Mouse (Mus musculus) telencephalon, adult 2 months (tissue): Measurements from ENCODE around the gene Atp4a.
"Not testable (repeated sequence)": the region's sequence is repeated elsewhere in the genome, so short reads cannot be mapped to it uniquely, and the experiment has no call there.

ENCODE experiments used
- DNase-seq: peaks from one replicate; pipeline ENCODE4 v3.0.0-alpha.2; 2011; ENCODE audit warnings: low read depth, low spot score

Atp4a gene

DNA sequence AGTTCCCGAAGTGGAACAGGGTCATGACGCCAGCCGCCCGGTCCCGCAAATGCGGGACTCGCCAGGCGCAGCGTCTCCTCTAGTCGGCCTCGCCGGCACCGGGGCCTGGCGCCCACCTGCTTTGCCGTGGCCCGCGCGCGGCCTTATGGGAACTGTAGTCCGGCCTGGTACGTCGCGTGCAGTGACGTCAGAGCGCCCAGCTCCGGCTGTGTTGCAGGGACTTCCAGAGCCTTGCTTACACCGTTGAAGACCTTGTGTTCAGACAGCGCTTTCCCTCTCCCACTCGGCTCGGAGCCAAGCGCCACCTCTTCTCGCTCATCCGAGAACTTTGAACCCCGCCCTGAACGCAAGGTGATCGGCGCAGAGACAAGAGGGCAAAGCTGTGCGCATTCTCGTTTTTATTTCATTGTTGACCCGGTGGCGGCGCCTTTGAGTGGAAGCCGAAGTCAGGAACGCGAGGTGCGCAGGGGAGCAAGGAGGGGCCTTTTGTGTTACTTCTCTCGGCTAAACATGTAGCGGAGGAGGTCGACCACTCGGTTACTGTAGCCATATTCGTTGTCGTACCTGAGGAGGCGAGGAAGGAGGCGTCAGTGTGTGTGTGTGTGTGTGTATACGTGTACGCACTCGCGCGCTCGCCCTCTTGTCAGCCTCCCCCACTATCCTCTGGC is 17.5 kb downstream of the Atp4a start, which contains the start of gene Tmem147:
Tmem147 (minus strand) TSS at position 145 of the 668 bp plus-strand sequence.
- DNase-seq: peak; percentile 92

DNA sequence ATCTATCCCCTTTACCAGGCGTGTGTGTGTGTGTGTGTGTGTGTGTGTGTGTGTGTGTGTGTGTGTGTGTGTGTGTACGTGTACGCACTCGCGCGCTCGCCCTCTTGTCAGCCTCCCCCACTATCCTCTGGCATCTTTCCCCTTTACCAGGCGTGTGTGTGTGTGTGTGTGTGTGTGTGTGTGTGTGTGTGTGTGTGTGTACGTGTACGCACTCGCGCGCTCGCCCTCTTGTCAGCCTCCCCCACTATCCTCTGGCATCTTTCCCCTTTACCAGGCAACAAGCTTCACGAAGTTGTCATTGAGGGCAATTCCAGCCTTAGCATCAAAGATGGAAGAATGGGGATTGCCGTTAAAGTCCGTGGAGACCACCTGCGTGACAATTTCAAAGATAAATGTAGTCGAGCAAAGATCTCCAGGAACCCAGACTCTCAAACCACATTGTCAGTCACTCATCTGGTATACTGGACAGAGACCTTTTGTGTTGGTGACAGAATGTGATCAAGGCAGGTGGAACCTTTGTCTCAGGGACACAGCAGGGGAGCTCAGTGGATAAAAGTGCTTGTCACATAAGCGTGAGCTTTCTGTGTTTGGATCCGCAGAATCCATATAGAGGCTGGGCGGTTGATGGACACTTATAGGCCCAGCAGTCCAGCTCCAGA is 18.2 kb downstream of the Atp4a start:
- DNase-seq: not testable (repeated sequence)

GRCm38 (mm10) chr7:30736211-30736610 is 24.2 kb downstream of the Atp4a start:
- DNase-seq: no peak

DNA sequence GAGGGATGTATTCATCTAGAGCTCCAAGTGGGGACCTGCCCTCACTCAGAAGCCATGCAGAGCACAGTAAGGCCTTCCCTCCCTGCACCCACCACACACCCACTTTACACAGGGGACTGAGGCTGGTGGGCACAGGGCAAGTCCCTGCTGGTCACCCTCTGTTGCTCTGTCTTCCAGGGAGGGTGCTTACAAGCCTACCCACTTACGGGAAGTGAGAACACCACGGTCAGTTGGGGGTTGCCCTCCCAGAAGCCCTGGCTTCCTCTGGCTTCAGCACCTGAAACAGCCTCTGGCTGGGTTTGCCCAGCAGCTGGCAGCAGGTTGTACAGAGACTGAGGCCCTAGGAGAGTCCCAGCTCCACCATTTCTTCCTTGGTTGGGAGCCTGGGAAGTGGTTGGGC is 30.6 kb downstream of the Atp4a start:
- DNase-seq: not testable (repeated sequence)

DNA sequence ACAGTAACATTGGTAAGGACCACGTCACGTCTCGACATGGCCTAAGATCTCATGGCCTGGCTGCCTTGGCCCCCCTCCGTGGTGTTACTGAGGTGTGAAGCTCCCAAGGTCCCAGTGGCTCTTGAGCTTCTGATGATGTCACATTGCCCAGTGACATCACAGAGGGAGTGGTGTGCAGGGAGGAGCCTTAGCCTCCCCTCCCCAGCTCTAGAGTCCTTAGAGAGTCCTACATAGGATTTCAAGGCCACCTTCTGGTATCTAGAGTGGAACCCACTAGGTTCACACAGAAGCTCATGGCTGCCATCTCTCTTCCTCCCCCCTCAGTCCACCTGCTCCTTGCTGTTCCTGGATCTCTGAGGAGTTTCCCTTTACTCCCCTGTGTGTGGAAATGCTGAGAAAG is 31.6 kb downstream of the Atp4a start, which contains the start of gene Gapdhs:
Gapdhs (minus strand) TSS at position 65 of the 400 bp plus-strand sequence.
- DNase-seq: not testable (repeated sequence)

- no peak for DNase-seq
These were observed 32.1 kb downstream of the Atp4a start for GRCm38 (mm10) chr7:30744022-30744598.

DNA sequence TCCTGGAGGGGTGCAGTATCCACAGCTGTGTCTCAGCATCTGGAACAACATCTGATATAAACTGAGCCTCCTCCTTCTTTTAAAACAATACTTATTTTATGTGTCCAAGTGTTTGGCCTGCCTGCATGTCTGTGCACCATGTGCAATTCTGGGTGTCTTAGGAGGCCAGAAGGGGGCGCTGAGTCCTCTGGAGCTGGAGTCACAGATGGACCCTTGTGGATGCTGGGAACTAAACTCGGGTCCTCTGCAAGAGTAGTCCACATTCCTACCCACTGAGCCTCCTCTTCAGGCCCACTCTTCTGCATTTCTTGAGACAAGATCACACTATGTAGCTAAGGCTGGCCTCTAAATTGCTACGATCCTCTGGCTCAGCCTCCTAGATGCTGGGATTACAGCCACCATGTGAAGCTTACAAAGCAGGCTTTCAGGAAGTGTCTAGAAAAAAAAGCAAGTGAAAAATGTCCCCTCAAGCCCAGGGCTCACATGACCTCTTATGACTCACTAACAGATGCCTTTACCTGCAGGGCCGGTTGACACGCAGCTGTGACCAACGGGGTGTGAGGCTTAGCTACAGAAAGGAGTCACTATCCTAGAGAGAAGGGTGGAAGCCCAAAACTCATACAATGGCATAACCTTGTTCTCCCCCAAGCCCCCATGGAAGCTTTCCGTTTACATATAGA is 35.7 kb downstream of the Atp4a start:
- no peak for DNase-seq

DNA sequence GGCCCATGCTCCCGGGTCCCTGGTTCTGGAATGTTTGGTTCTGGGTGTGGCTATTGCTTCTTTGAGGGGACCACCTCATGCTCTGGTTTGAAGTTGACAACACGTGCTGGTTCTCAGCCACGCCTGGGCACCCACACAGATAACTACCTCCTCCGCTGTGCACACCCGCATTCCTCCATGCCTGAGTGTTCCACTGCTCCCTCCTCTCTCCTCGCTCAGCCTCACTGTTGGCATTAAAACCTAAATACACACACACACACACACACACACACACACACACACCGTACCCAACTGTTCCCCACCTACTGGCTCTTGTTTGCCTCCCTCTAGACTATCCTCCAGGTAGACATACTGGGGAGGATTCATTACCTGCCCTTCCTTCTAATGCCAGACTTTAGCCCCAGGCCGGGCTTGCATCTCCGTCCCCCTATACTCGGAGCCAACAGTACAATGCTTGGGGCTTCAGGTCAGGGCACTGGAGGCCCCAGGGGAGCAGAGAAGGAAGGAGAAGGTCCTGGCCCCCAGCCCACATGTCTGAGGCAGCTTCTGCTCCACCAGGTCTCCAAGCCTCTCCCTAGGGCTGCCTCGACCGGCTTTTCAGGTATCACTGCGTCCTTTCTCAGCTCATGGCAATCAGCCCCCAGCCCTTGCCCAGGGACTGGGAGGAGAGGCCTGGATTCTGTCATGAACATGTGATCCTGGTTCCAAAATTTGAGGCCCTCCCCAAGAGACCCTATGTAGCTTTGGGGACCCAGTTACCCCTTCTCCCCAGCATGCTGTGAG is 38.0 kb downstream of the Atp4a start:
- no peak for DNase-seq

- DNase-seq: no peak
These were observed 39.2 kb downstream of the Atp4a start, which contains the start of gene Sbsn for GRCm38 (mm10) chr7:30751086-30751669. Gene Sbsn, plus strand, starts transcription at chr7:30751471.

DNA sequence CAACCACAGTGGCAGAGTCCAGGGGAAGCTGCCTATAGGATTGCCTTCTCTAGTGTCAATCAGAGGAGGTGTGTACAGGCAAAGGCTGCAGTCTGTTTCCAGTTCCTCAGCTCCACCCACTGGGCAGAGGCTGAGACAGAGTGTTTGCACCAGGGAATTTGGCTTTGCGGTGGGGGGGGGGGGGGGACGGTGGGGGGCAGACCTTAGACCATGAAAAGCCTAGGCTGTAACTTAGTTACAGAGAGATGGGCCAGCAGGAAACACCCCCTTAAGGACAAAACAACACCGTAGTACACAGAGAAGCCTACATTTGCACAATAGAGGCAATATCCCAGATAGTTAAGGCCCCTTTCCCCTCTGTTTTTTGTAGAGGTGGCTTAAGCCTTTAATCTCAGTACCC is 45.0 kb downstream of the Atp4a start:
- DNase-seq: no peak

- DNase-seq: no peak
These were observed 46.8 kb downstream of the Atp4a start for GRCm38 (mm10) chr7:30758853-30759252.

- no peak for DNase-seq
These were observed 49.9 kb downstream of the Atp4a start for GRCm38 (mm10) chr7:30761769-30762352.

- DNase-seq: no peak
These were observed 51.4 kb downstream of the Atp4a start, which contains the start of gene Dmkn for GRCm38 (mm10) chr7:30763456-30763855. Gene Dmkn, plus strand, starts transcription at chr7:30763756.

- DNase-seq: no peak
These were observed 53.2 kb downstream of the Atp4a start for GRCm38 (mm10) chr7:30765173-30765572.

DNA sequence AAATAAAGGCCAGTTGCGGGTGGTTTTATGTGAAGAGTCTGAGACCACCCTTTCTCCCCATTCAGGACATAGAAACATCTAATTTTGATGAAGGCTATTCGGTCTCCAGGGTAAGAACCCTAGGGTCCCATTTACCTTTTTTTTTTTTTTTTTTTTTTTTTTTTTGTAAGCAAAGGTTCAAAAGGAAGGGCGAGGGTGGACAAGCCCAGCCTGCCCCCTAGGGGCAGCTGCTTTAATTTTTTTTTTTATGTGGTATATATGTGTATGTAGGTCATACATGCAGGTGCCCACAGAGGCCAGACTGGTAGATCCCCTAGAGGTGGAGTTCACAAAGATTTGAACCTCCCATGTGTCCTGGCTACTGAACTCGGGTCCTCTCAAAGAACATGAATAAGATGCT is 54.4 kb downstream of the Atp4a start:
- DNase-seq: no peak

- no peak for DNase-seq
These were observed 57.2 kb downstream of the Atp4a start for GRCm38 (mm10) chr7:30769236-30769635.
